Mouse (Mus musculus) kidney, postnatal 14 days (tissue): ENCODE measurements around the gene Tln2.
A peak's percentile ranks its signal among the peaks of the same experiment; 100 is the strongest.

Source experiments
- DNase-seq: peaks from one replicate; pipeline ENCODE4 v3.0.0; 2022; ENCODE audit warnings: mixed read lengths

Gene Tln2

GRCm38 (mm10) chr9:67559603-67560002 lies at the start of gene Tln2:
TSS of gene Tln2 (minus strand) at chr9:67559703.
- no peak for DNase-seq

- DNase-seq = no peak
Measured at GRCm38 (mm10) chr9:67609226-67609625, 49.7 kb upstream of the Tln2 start.

- no peak for DNase-seq
Measured at GRCm38 (mm10) chr9:67607786-67608366, 48.4 kb upstream of the Tln2 start.

GRCm38 (mm10) chr9:67607268-67607667 lies 47.8 kb upstream of the Tln2 start:
- no peak for DNase-seq

- peak; percentile 65 for DNase-seq
Measured at GRCm38 (mm10) chr9:67605867-67606435, 46.4 kb upstream of the Tln2 start.

GRCm38 (mm10) chr9:67604940-67605339 lies 45.4 kb upstream of the Tln2 start:
- DNase-seq = no peak

GRCm38 (mm10) chr9:67602347-67602746 lies 42.8 kb upstream of the Tln2 start:
- no peak for DNase-seq

GRCm38 (mm10) chr9:67595221-67595620 lies 35.7 kb upstream of the Tln2 start:
- DNase-seq = no peak

- no peak for DNase-seq
Measured at GRCm38 (mm10) chr9:67593469-67594141, 34.1 kb upstream of the Tln2 start.

GRCm38 (mm10) chr9:67592726-67593125 lies 33.2 kb upstream of the Tln2 start:
- no peak for DNase-seq

GRCm38 (mm10) chr9:67587111-67587510 lies 27.6 kb upstream of the Tln2 start:
- DNase-seq = no peak

- DNase-seq = peak; percentile 36
Measured at GRCm38 (mm10) chr9:67586489-67586888, 27.0 kb upstream of the Tln2 start.

GRCm38 (mm10) chr9:67584871-67585270 lies 25.4 kb upstream of the Tln2 start:
- DNase-seq = peak; percentile 75

GRCm38 (mm10) chr9:67581581-67582280 lies 22.2 kb upstream of the Tln2 start:
- peak; percentile 26 for DNase-seq

GRCm38 (mm10) chr9:67579541-67579940 lies 20.0 kb upstream of the Tln2 start:
- DNase-seq = no peak

- DNase-seq = no peak
Measured at GRCm38 (mm10) chr9:67574721-67575248, 15.3 kb upstream of the Tln2 start.

- DNase-seq = no peak
Measured at GRCm38 (mm10) chr9:67573683-67573979, 14.1 kb upstream of the Tln2 start.

- peak; percentile 16 for DNase-seq
Measured at GRCm38 (mm10) chr9:67572790-67573682, 13.5 kb upstream of the Tln2 start.

GRCm38 (mm10) chr9:67565801-67566258 lies 6.3 kb upstream of the Tln2 start:
- peak; percentile 35 for DNase-seq

GRCm38 (mm10) chr9:67549811-67550501 lies 9.5 kb downstream of the Tln2 start:
- DNase-seq = peak; percentile 20

- DNase-seq = peak; percentile 42
Measured at GRCm38 (mm10) chr9:67549332-67549731, 10.2 kb downstream of the Tln2 start.

- no peak for DNase-seq
Measured at GRCm38 (mm10) chr9:67546650-67547049, 12.9 kb downstream of the Tln2 start.
